Mouse (Mus musculus) gastrocnemius, adult 18-20 months (tissue): Measurements from ENCODE around the gene Tbr1. TPM values are rescaled to one million over a fixed set of nuclear protein-coding genes. Genes with fewer than 3 reads are reported as not detected.

Experiments
- DNase-seq: peaks from one replicate; pipeline ENCODE4 v3.0.0; 2021; ENCODE audit warnings: low spot score
- microRNA-seq: library from miRNA; unstranded; fragments of <30 nt; microRNA quantifications from one replicate; pipeline ENCODE4 v1.2.0, GENCODE M21; 2021
- total RNA-seq, 2 experiments: library from RNA; stranded (reverse); gene quantifications; 2 replicates each; pipeline ENCODE4 v1.2.3; 2021

Tbr1 gene
- total RNA-seq, 2 experiments from 2014 or later: not detected

- DNase-seq: no peak
Measured at GRCm38 (mm10) chr2:61811507-61812421, 9.0 kb downstream of the Tbr1 start.

- no peak for DNase-seq
Measured at GRCm38 (mm10) chr2:61812536-61812935, 9.8 kb downstream of the Tbr1 start.

- DNase-seq: no peak
Measured at GRCm38 (mm10) chr2:61813106-61813505, 10.4 kb downstream of the Tbr1 start.

- DNase-seq: no peak
Measured at GRCm38 (mm10) chr2:61813521-61813920, 10.8 kb downstream of the Tbr1 start.

- no peak for DNase-seq
Measured at GRCm38 (mm10) chr2:61814548-61815473, 12.1 kb downstream of the Tbr1 start.

GRCm38 (mm10) chr2:61815583-61816313 is 13.0 kb downstream of the Tbr1 start:
- no peak for DNase-seq

GRCm38 (mm10) chr2:61818197-61818596 is 15.5 kb downstream of the Tbr1 start:
- DNase-seq: no peak

- no peak for DNase-seq
Measured at GRCm38 (mm10) chr2:61820203-61820602, 17.5 kb downstream of the Tbr1 start.

GRCm38 (mm10) chr2:61823426-61824140 is 20.9 kb downstream of the Tbr1 start:
- DNase-seq: no peak

GRCm38 (mm10) chr2:61837243-61837806 is 34.6 kb downstream of the Tbr1 start:
- no peak for DNase-seq

Small RNA genes within 50 kb of the gene (microRNA-seq; reads per million reads assigned to microRNA genes)
- not detected for gene Gm22403

Other genes with a start within 250 kb of the Tbr1 start
- gene Tank, start 224.3 kb upstream of the Tbr1 start, total RNA-seq: 10 to 100 TPM; 17.5 to 17.8 TPM
- gene Psmd14, start 91.2 kb upstream of the Tbr1 start, total RNA-seq: 10 to 100 TPM; 60.1 to 63.9 TPM
- gene Slc4a10, start 243.5 kb downstream of the Tbr1 start, total RNA-seq: 1 to 10 TPM in 1 of 2 experiments, under 1 TPM in 1; 0.14 to 1.0 TPM